Mouse (Mus musculus): ENCODE data around the gene Gm26965. TPM values are rescaled to one million over a fixed set of nuclear protein-coding genes. Genes with fewer than 3 reads are reported as not detected.
"Not testable (repeated sequence)": the region's sequence is repeated elsewhere in the genome, so short reads cannot be mapped to it uniquely, and the experiment has no call there.

Gm26965 gene
- 0.06 TPM in 1 of 2 replicates, not detected in the other for polyA plus RNA-seq (2012; rRNA removed)

GRCm38 (mm10) chr13:67525753-67526410, at the start of gene Gm26965, which contains the start of gene Zfp87:
Gene Gm26965 (minus strand): TSS chr13:67526151.
Gene Zfp87 (minus strand): TSS chr13:67526177.
- peak; percentile 92 to 96 for DNase-seq (ENCODE audit: extremely low spot score in 1 of 2, low spot score in 1 of 2)

GRCm38 (mm10) chr13:67572591-67573189, 46.7 kb upstream of the Gm26965 start:
- DNase-seq (ENCODE audit: extremely low spot score in 1 of 2, low spot score in 1 of 2) = no peak

- DNase-seq (ENCODE audit: extremely low spot score in 1 of 2, low spot score in 1 of 2) = no peak
Observed at GRCm38 (mm10) chr13:67553730-67554129, 27.8 kb upstream of the Gm26965 start, which contains the start of gene Zfp748. Gene Zfp748 (minus strand): TSS chr13:67553830.

GRCm38 (mm10) chr13:67552505-67553346, 26.8 kb upstream of the Gm26965 start:
- peak; percentile 87 to 94 for DNase-seq (ENCODE audit: extremely low spot score in 1 of 2, low spot score in 1 of 2)

- no peak for DNase-seq (ENCODE audit: extremely low spot score in 1 of 2, low spot score in 1 of 2)
Observed at GRCm38 (mm10) chr13:67545941-67546340, 20.0 kb upstream of the Gm26965 start.

- DNase-seq (ENCODE audit: extremely low spot score in 1 of 2, low spot score in 1 of 2) = no peak
Observed at GRCm38 (mm10) chr13:67527049-67527730, 1.2 kb upstream of the Gm26965 start.

GRCm38 (mm10) chr13:67500908-67501307, 25.0 kb downstream of the Gm26965 start:
- no peak for DNase-seq (ENCODE audit: extremely low spot score in 1 of 2, low spot score in 1 of 2)

GRCm38 (mm10) chr13:67500084-67500719, 25.7 kb downstream of the Gm26965 start, which contains the start of gene Zfp58:
Gene Zfp58 (minus strand): TSS chr13:67500555.
- DNase-seq (ENCODE audit: extremely low spot score in 1 of 2, low spot score in 1 of 2) = peak; percentile 90 to 94

GRCm38 (mm10) chr13:67495631-67496030, 30.3 kb downstream of the Gm26965 start:
- no peak for DNase-seq (ENCODE audit: extremely low spot score in 1 of 2, low spot score in 1 of 2)

GRCm38 (mm10) chr13:67484424-67484811, 41.5 kb downstream of the Gm26965 start:
- no peak for DNase-seq (ENCODE audit: extremely low spot score in 1 of 2, low spot score in 1 of 2)

- peak; percentile 86 to 94 for DNase-seq (ENCODE audit: extremely low spot score in 1 of 2, low spot score in 1 of 2)
Observed at GRCm38 (mm10) chr13:67483625-67484423, 42.1 kb downstream of the Gm26965 start, which contains the start of gene Zfp874b. Gene Zfp874b (minus strand): TSS chr13:67484258.

GRCm38 (mm10) chr13:67481528-67481927, 44.4 kb downstream of the Gm26965 start:
- DNase-seq (ENCODE audit: extremely low spot score in 1 of 2, low spot score in 1 of 2) = no peak

- no peak for DNase-seq (ENCODE audit: extremely low spot score in 1 of 2, low spot score in 1 of 2)
Observed at GRCm38 (mm10) chr13:67469274-67469673, 56.7 kb downstream of the Gm26965 start.

GRCm38 (mm10) chr13:67463506-67464185, 62.3 kb downstream of the Gm26965 start:
- DNase-seq (ENCODE audit: extremely low spot score in 1 of 2, low spot score in 1 of 2) = not testable (repeated sequence)

GRCm38 (mm10) chr13:67452021-67452309, 74.0 kb downstream of the Gm26965 start:
- DNase-seq (ENCODE audit: extremely low spot score in 1 of 2, low spot score in 1 of 2) = no peak

- peak; percentile 91 to 95 for DNase-seq (ENCODE audit: extremely low spot score in 1 of 2, low spot score in 1 of 2)
Observed at GRCm38 (mm10) chr13:67451172-67452020, 74.6 kb downstream of the Gm26965 start, which contains the start of gene Zfp874a. Gene Zfp874a (minus strand): TSS chr13:67451624.
